Mouse (Mus musculus): Measurements from ENCODE around the gene Pitpnm2. TPM values are rescaled to one million over a fixed set of nuclear protein-coding genes. Genes with fewer than 3 reads are reported as not detected.
A peak's percentile ranks its signal among the peaks of the same experiment; 100 is the strongest.

Pitpnm2 gene
- polyA plus RNA-seq, 1 experiment from 2014 or later: 8.4 TPM

- H3K9me3 ChIP-seq (ENCODE audit: control insufficient read depth, low read length): no peaks in the 10 kb centered on the region
- peaks cover 23% of the 10 kb centered on the region for H3K4me1 ChIP-seq (ENCODE audit: control insufficient read depth, insufficient read depth, low read depth, low read length)
- H3K36me3 ChIP-seq (ENCODE audit: control insufficient read depth, insufficient read depth, low read length): no peaks in the 10 kb centered on the region
- no peak overlapping the region for H3K4me3 ChIP-seq (ENCODE audit: low read length)
- no peak for ATAC-seq
- WGBS: 57% methylated on average over 9 of the region's 9 CpGs
- H3K27me3 ChIP-seq (replicated peaks; ENCODE audit: control insufficient read depth, insufficient read depth, low read length): no peaks in the 10 kb centered on the region
- H3K9ac ChIP-seq (ENCODE audit: low read depth, low read length): no peak overlapping the region
- no peak overlapping the region for H3K27ac ChIP-seq (ENCODE audit: low read depth, low read length)
- no peak overlapping the region for H3K4me2 ChIP-seq (ENCODE audit: low read length)
Observed at GRCm38 (mm10) chr5:124171781-124172180, 77.8 kb downstream of the Pitpnm2 start.

DNA sequence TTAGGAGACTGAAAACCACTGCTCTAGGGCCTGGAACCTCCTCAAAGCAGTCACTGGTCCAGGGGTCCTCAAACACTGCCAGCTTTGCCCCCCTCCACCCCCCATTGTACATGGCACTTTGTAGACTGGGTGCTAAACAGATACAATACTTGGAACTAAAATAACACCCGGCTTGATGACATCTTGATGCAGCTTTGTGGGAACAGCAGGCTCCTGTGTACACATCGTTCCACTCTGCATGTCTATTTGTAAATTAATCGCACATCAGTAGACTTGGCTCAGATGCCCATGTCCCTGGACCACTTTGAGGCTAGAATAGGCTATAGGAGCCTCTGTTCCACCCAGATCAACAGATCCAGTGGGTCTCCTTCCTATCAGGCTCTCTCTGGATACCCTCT is 80.3 kb downstream of the Pitpnm2 start:
- no peak overlapping the region for H3K27ac ChIP-seq (ENCODE audit: low read depth, low read length)
- no peak overlapping the region for H3K4me2 ChIP-seq (ENCODE audit: low read length)
- H3K4me1 ChIP-seq (ENCODE audit: control insufficient read depth, insufficient read depth, low read depth, low read length): peaks cover 38% of the 10 kb centered on the region
- no peaks in the 10 kb centered on the region for H3K9me3 ChIP-seq (ENCODE audit: control insufficient read depth, low read length)
- 50% methylated on average over 3 of the region's 3 CpGs for WGBS
- no peaks in the 10 kb centered on the region for H3K36me3 ChIP-seq (ENCODE audit: control insufficient read depth, insufficient read depth, low read length)
- no peaks in the 10 kb centered on the region for H3K27me3 ChIP-seq (replicated peaks; ENCODE audit: control insufficient read depth, insufficient read depth, low read length)
- no peak overlapping the region for H3K4me3 ChIP-seq (ENCODE audit: low read length)
- ATAC-seq: no peak
- H3K9ac ChIP-seq (ENCODE audit: low read depth, low read length): no peak overlapping the region

- H3K4me2 ChIP-seq (ENCODE audit: low read length): no peak overlapping the region
- H3K4me1 ChIP-seq (ENCODE audit: control insufficient read depth, insufficient read depth, low read depth, low read length): peaks cover 40% of the 10 kb centered on the region
- ATAC-seq: no peak
- H3K36me3 ChIP-seq (ENCODE audit: control insufficient read depth, insufficient read depth, low read length): no peaks in the 10 kb centered on the region
- WGBS: 85% methylated on average over 12 of the region's 12 CpGs
- H3K27ac ChIP-seq (ENCODE audit: low read depth, low read length): no peak overlapping the region
- H3K27me3 ChIP-seq (replicated peaks; ENCODE audit: control insufficient read depth, insufficient read depth, low read length): no peaks in the 10 kb centered on the region
- H3K9ac ChIP-seq (ENCODE audit: low read depth, low read length): no peak overlapping the region
- H3K9me3 ChIP-seq (ENCODE audit: control insufficient read depth, low read length): no peaks in the 10 kb centered on the region
- H3K4me3 ChIP-seq (ENCODE audit: low read length): no peak overlapping the region
Observed at GRCm38 (mm10) chr5:124168428-124169223, 80.9 kb downstream of the Pitpnm2 start.

DNA sequence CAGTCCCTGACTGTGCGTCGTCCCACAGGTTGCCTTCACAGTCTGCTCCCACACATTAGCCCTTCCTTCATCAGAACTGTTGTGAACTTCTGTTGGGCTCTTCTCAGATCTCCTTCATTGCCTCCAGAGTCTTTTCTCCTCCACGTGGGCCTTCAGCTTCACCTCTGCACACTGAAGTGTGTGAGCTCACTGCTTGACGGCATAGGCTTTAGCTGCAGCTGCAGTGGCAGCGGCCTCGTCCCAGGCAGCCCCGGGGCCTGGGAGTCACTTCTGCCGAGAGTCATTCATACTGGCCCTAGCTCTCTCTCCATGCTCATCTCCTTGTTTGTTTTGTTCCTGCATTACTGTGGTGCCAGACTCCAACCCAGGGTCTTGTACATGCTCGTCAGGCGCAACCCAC is 81.9 kb downstream of the Pitpnm2 start:
- Histone ChIP-seq H3K36me3 (ENCODE audit: control insufficient read depth, insufficient read depth, low read length) (no peaks in the 10 kb centered on the region), H3K27me3 (replicated peaks; ENCODE audit: control insufficient read depth, insufficient read depth, low read length) (no peaks in the 10 kb centered on the region), H3K27ac (ENCODE audit: low read depth, low read length) (no peak overlapping the region), H3K9me3 (ENCODE audit: control insufficient read depth, low read length) (no peaks in the 10 kb centered on the region), H3K9ac (ENCODE audit: low read depth, low read length) (no peak overlapping the region), H3K4me1 (ENCODE audit: control insufficient read depth, insufficient read depth, low read depth, low read length) (peaks cover 47% of the 10 kb centered on the region), H3K4me2 (ENCODE audit: low read length) (no peak overlapping the region), H3K4me3 (ENCODE audit: low read length) (no peak overlapping the region)
- no peak for ATAC-seq
- WGBS: 53% methylated on average over 10 of the region's 10 CpGs

GRCm38 (mm10) chr5:124166741-124167140 is 82.8 kb downstream of the Pitpnm2 start:
- H3K27ac ChIP-seq (ENCODE audit: low read depth, low read length): peak overlapping the region; percentile 35; the same call in 1 of the 2 replicates
- no peak overlapping the region for H3K9ac ChIP-seq (ENCODE audit: low read depth, low read length)
- no peaks in the 10 kb centered on the region for H3K27me3 ChIP-seq (replicated peaks; ENCODE audit: control insufficient read depth, insufficient read depth, low read length)
- no peak overlapping the region for H3K4me3 ChIP-seq (ENCODE audit: low read length)
- H3K36me3 ChIP-seq (ENCODE audit: control insufficient read depth, insufficient read depth, low read length): no peaks in the 10 kb centered on the region
- peaks cover 54% of the 10 kb centered on the region for H3K4me1 ChIP-seq (ENCODE audit: control insufficient read depth, insufficient read depth, low read depth, low read length)
- H3K4me2 ChIP-seq (ENCODE audit: low read length): no peak overlapping the region
- ATAC-seq: no peak
- no peaks in the 10 kb centered on the region for H3K9me3 ChIP-seq (ENCODE audit: control insufficient read depth, low read length)

- no peaks in the 10 kb centered on the region for H3K9me3 ChIP-seq (ENCODE audit: control insufficient read depth, low read length)
- H3K27me3 ChIP-seq (replicated peaks; ENCODE audit: control insufficient read depth, insufficient read depth, low read length): no peaks in the 10 kb centered on the region
- H3K4me2 ChIP-seq (ENCODE audit: low read length): no peak overlapping the region
- WGBS: 34% methylated on average over 15 of the region's 15 CpGs
- peak overlapping the region; percentile 53; the same call in 1 of the 2 replicates for H3K27ac ChIP-seq (ENCODE audit: low read depth, low read length)
- peaks cover 55% of the 10 kb centered on the region for H3K4me1 ChIP-seq (ENCODE audit: control insufficient read depth, insufficient read depth, low read depth, low read length)
- peak overlapping the region; percentile 17; the same call in 1 of the 2 replicates for H3K9ac ChIP-seq (ENCODE audit: low read depth, low read length)
- no peak overlapping the region for H3K4me3 ChIP-seq (ENCODE audit: low read length)
- peak; percentile 16; the same call in 1 of the 2 replicates for ATAC-seq
- no peaks in the 10 kb centered on the region for H3K36me3 ChIP-seq (ENCODE audit: control insufficient read depth, insufficient read depth, low read length)
Observed at GRCm38 (mm10) chr5:124165622-124166570, 83.7 kb downstream of the Pitpnm2 start.

GRCm38 (mm10) chr5:124163445-124163844 is 86.1 kb downstream of the Pitpnm2 start:
- WGBS: 81% methylated on average over 11 of the region's 11 CpGs
- H3K4me1 ChIP-seq (ENCODE audit: control insufficient read depth, insufficient read depth, low read depth, low read length): peaks cover 52% of the 10 kb centered on the region

DNA sequence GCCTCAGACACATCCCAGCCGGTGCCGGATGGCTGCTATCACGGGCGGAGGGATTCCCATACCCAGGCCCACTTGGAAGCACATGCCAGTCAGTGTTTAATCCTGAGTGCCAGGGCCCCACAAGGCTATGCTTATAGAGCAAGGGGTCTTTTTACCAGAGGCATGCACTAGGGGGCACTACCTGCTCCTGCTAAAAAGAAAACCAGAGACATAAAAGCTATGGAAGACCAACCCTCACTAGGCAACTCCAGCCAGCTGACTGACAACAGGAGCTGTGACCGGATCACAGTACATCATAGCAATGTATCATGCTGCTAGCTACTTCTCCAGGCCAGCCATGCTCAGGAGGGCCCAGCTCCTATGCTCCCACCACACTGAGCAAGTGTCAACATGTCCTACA is 87.0 kb downstream of the Pitpnm2 start:
- Histone ChIP-seq H3K9me3 (ENCODE audit: control insufficient read depth, low read length) (no peaks in the 10 kb centered on the region), H3K9ac (ENCODE audit: low read depth, low read length) (no peak overlapping the region), H3K27ac (ENCODE audit: low read depth, low read length) (no peak overlapping the region), H3K4me1 (ENCODE audit: control insufficient read depth, insufficient read depth, low read depth, low read length) (peaks cover 50% of the 10 kb centered on the region), H3K36me3 (ENCODE audit: control insufficient read depth, insufficient read depth, low read length) (no peaks in the 10 kb centered on the region), H3K4me2 (ENCODE audit: low read length) (no peak overlapping the region), H3K4me3 (ENCODE audit: low read length) (no peak overlapping the region), H3K27me3 (replicated peaks; ENCODE audit: control insufficient read depth, insufficient read depth, low read length) (no peaks in the 10 kb centered on the region)
- WGBS: 42% methylated on average over 5 of the region's 5 CpGs
- peak; percentile 56 for ATAC-seq

More at GRCm38 (mm10) chr5:124163445-124163844, 86.1 kb downstream of the Pitpnm2 start:
- Histone ChIP-seq H3K36me3 (ENCODE audit: control insufficient read depth, insufficient read depth, low read length) (no peaks in the 10 kb centered on the region), H3K9me3 (ENCODE audit: control insufficient read depth, low read length) (no peaks in the 10 kb centered on the region), H3K27ac (ENCODE audit: low read depth, low read length) (no peak overlapping the region), H3K4me2 (ENCODE audit: low read length) (no peak overlapping the region), H3K9ac (ENCODE audit: low read depth, low read length) (no peak overlapping the region), H3K27me3 (replicated peaks; ENCODE audit: control insufficient read depth, insufficient read depth, low read length) (no peaks in the 10 kb centered on the region), H3K4me3 (ENCODE audit: low read length) (no peak overlapping the region)
- ATAC-seq: no peak

DNA sequence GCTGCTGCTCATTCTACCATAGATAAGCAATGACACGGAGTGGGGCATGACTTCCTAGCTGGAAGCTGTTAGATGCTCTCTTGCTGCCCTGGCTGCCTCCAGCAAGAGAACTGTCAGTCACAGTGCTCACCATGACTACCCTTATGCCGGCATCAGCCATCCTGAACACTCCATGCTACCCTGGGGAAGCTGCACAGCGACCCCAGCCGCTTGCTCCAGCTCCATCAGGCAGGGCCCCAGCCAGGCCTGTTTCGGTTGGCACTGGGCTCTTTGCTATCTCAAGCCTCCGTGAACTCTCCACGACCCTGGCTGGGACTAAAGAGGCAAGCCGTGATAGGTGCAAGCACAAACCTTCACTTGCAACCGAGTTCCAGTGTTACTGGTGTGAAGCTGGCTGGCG is 87.7 kb downstream of the Pitpnm2 start:
- no peak overlapping the region for H3K4me3 ChIP-seq (ENCODE audit: low read length)
- no peaks in the 10 kb centered on the region for H3K27me3 ChIP-seq (replicated peaks; ENCODE audit: control insufficient read depth, insufficient read depth, low read length)
- no peak overlapping the region for H3K4me2 ChIP-seq (ENCODE audit: low read length)
- 0 out of 2 replicates have a peak overlapping the region, but pooled peaks have one; percentile 14 for H3K9ac ChIP-seq (ENCODE audit: low read depth, low read length)
- H3K27ac ChIP-seq (ENCODE audit: low read depth, low read length): peak overlapping the region; percentile 1
- peaks cover 46% of the 10 kb centered on the region for H3K4me1 ChIP-seq (ENCODE audit: control insufficient read depth, insufficient read depth, low read depth, low read length)
- H3K36me3 ChIP-seq (ENCODE audit: control insufficient read depth, insufficient read depth, low read length): no peaks in the 10 kb centered on the region
- 34% methylated on average over 10 of the region's 10 CpGs for WGBS
- H3K9me3 ChIP-seq (ENCODE audit: control insufficient read depth, low read length): no peaks in the 10 kb centered on the region
- peak; percentile 37; the same call in 1 of the 2 replicates for ATAC-seq
